Mouse (Mus musculus) heart, embryonic 13.5 days (tissue): ENCODE results near the gene Rnf20. TPM values are rescaled to one million over a fixed set of nuclear protein-coding genes. Genes with fewer than 3 reads are reported as not detected.
A peak's percentile ranks its signal among the peaks of the same experiment; 100 is the strongest.

Experiments used
- ATAC-seq: fragments of 200-750 bp; cut with Nextera tagmentation; 2 replicates; pipeline ENCODE4 v1.8.0; 2017; ENCODE audit warnings: moderate TSS enrichment; ENCODE audit not compliant: insufficient number of reproducible peaks, low FRiP score, low TSS enrichment; ENCODE audit errors: extremely low read depth
- H3K27ac ChIP-seq: fragments of 300-500 bp; sonication (generic); replicated peaks from 2 replicates; pipeline ENCODE4 v1.5.1; 2015; ENCODE audit warnings: moderate library complexity, mild to moderate bottlenecking, inconsistent platforms
- H3K27me3 ChIP-seq: fragments of 300-500 bp; sonication (generic); replicated peaks from 2 replicates; pipeline ENCODE4 v1.6.1; 2015; ENCODE audit warnings: mild to moderate bottlenecking, inconsistent platforms
- H3K36me3 ChIP-seq: fragments of 300-500 bp; sonication (generic); 2 replicates; pipeline ENCODE4 v1.6.1; 2015; ENCODE audit warnings: mild to moderate bottlenecking, inconsistent platforms
- H3K4me1 ChIP-seq: fragments of 300-500 bp; sonication (generic); 2 replicates; pipeline ENCODE4 v1.6.1; 2015; ENCODE audit warnings: inconsistent platforms
- H3K4me2 ChIP-seq: fragments of 300-500 bp; sonication (generic); 2 replicates; pipeline ENCODE4 v1.6.1; 2015; ENCODE audit warnings: inconsistent platforms, mild to moderate bottlenecking, moderate library complexity
- H3K4me3 ChIP-seq: fragments of 300-500 bp; sonication (generic); 2 replicates; pipeline ENCODE4 v1.5.1; 2015; ENCODE audit warnings: moderate library complexity, mild to moderate bottlenecking, inconsistent platforms
- H3K9ac ChIP-seq: fragments of 300-500 bp; sonication (generic); 2 replicates; pipeline ENCODE4 v1.6.1; 2015; ENCODE audit warnings: inconsistent platforms, mild to moderate bottlenecking, moderate library complexity
- H3K9me3 ChIP-seq: fragments of 300-500 bp; sonication (generic); 2 replicates; pipeline ENCODE4 v1.6.1; 2016; ENCODE audit warnings: inconsistent platforms
- WGBS: fragments of 180-500 bp; shearing (Covaris S2); methylation state at CpG from one replicate; pipeline ENCODE4 v1.1.7; 2015; ENCODE audit warnings: mixed read lengths; 5-methylcytosine and 5-hydroxymethylcytosine counted together
- polyA plus RNA-seq: library from polyadenylated mRNA; unstranded; fragments of >200 nt; fragmentation: Nextera tagmentation; extraction: Ambion mirVana; gene quantifications from 2 replicates; pipeline ENCODE4 v1.2.1, GENCODE M21; 2015

The Rnf20 gene
- polyA plus RNA-seq: 21.8 and 23.8 TPM in 2 replicates

GRCm38 (mm10) chr4:49631319-49632138, at the start of gene Rnf20:
Gene Rnf20 (plus strand): TSS chr4:49632006.
- H3K4me3 ChIP-seq: peak within 1 kb of the TSS; percentile 96
- H3K27ac ChIP-seq: peak within 1 kb of the TSS; percentile 93
- H3K4me2 ChIP-seq: peak within 1 kb of the TSS; percentile 93
- 4% methylated on average over 37 of the region's 37 CpGs for WGBS
- peaks cover 31% of the 10 kb centered on the region for H3K36me3 ChIP-seq
- H3K27me3 ChIP-seq: no peaks in the 10 kb centered on the region
- H3K9ac ChIP-seq: peak within 1 kb of the TSS; percentile 95
- no peaks in the 10 kb centered on the region for H3K9me3 ChIP-seq
- ATAC-seq: peak; percentile 91
- peaks cover 22% of the 10 kb centered on the region for H3K4me1 ChIP-seq

- H3K27me3 ChIP-seq: no peaks in the 10 kb centered on the region
- H3K4me3 ChIP-seq: no peak overlapping the region
- peak overlapping the region; percentile 73 for H3K27ac ChIP-seq
- WGBS: 44% methylated on average over 14 of the region's 14 CpGs
- peaks cover 42% of the 10 kb centered on the region for H3K4me1 ChIP-seq
- ATAC-seq: no peak
- H3K36me3 ChIP-seq: peaks cover 35% of the 10 kb centered on the region
- no peaks in the 10 kb centered on the region for H3K9me3 ChIP-seq
- peak overlapping the region; percentile 20; the same call in 1 of the 2 replicates for H3K9ac ChIP-seq
- peak overlapping the region; percentile 30; the same call in 1 of the 2 replicates for H3K4me2 ChIP-seq
Observed at GRCm38 (mm10) chr4:49583965-49584831, 47.6 kb upstream of the Rnf20 start.

- Histone ChIP-seq H3K9me3 (no peaks in the 10 kb centered on the region), H3K4me3 (no peak overlapping the region), H3K36me3 (peaks cover 40% of the 10 kb centered on the region), H3K4me1 (peaks cover 45% of the 10 kb centered on the region), H3K27ac (peak overlapping the region; percentile 73), H3K27me3 (no peaks in the 10 kb centered on the region), H3K4me2 (no peak overlapping the region), H3K9ac (no peak overlapping the region)
- 0 out of 2 replicates have a peak, but pooled peaks have one; percentile 19 for ATAC-seq
- WGBS: 41% methylated on average over 7 of the region's 7 CpGs
Observed at GRCm38 (mm10) chr4:49585524-49586101, 46.2 kb upstream of the Rnf20 start.

- Histone ChIP-seq H3K4me3 (no peak overlapping the region), H3K27ac (no peak overlapping the region), H3K27me3 (no peaks in the 10 kb centered on the region), H3K4me1 (peaks cover 38% of the 10 kb centered on the region), H3K9me3 (no peaks in the 10 kb centered on the region), H3K36me3 (peaks cover 40% of the 10 kb centered on the region), H3K4me2 (no peak overlapping the region), H3K9ac (no peak overlapping the region)
- no peak for ATAC-seq
- 84% methylated on average over 10 of the region's 10 CpGs for WGBS
Observed at GRCm38 (mm10) chr4:49586811-49587210, 45.0 kb upstream of the Rnf20 start.

- Histone ChIP-seq H3K36me3 (peaks cover 29% of the 10 kb centered on the region), H3K4me1 (peaks cover 29% of the 10 kb centered on the region), H3K27ac (no peak overlapping the region), H3K4me3 (no peak overlapping the region), H3K9me3 (no peaks in the 10 kb centered on the region), H3K9ac (no peak overlapping the region), H3K4me2 (no peak overlapping the region), H3K27me3 (no peaks in the 10 kb centered on the region)
- no peak for ATAC-seq
- 69% methylated on average over 2 of the region's 2 CpGs for WGBS
Observed at GRCm38 (mm10) chr4:49590152-49590551, 41.7 kb upstream of the Rnf20 start.

GRCm38 (mm10) chr4:49596846-49597182, 35.0 kb upstream of the Rnf20 start:
- H3K27ac ChIP-seq: peak overlapping the region; percentile 91
- H3K4me2 ChIP-seq: peak overlapping the region; percentile 72
- H3K27me3 ChIP-seq: no peaks in the 10 kb centered on the region
- H3K9ac ChIP-seq: peak overlapping the region; percentile 88
- H3K4me3 ChIP-seq: peak overlapping the region; percentile 68
- ATAC-seq: no peak
- WGBS: 1% methylated on average over 20 of the region's 20 CpGs
- H3K36me3 ChIP-seq: no peaks in the 10 kb centered on the region
- peaks cover 21% of the 10 kb centered on the region for H3K4me1 ChIP-seq
- no peaks in the 10 kb centered on the region for H3K9me3 ChIP-seq

GRCm38 (mm10) chr4:49597183-49598100, 34.4 kb upstream of the Rnf20 start, which contains the start of gene Tmem246:
Gene Tmem246 (minus strand): TSS chr4:49597876.
- WGBS: under 1% methylated on average over 77 of the region's 77 CpGs
- H3K4me3 ChIP-seq: peak within 1 kb of the TSS; percentile 68
- H3K9ac ChIP-seq: peak within 1 kb of the TSS; percentile 88
- ATAC-seq: peak; percentile 83
- H3K27ac ChIP-seq: peak within 1 kb of the TSS; percentile 91
- H3K4me1 ChIP-seq: peaks cover 19% of the 10 kb centered on the region
- H3K36me3 ChIP-seq: no peaks in the 10 kb centered on the region
- H3K9me3 ChIP-seq: no peaks in the 10 kb centered on the region
- peaks cover 6% of the 10 kb centered on the region; the same call in 1 of the 2 replicates for H3K27me3 ChIP-seq
- peak within 1 kb of the TSS; percentile 72 for H3K4me2 ChIP-seq

- no peaks in the 10 kb centered on the region for H3K36me3 ChIP-seq
- 87% methylated on average over 2 of the region's 2 CpGs for WGBS
- H3K4me1 ChIP-seq: peaks cover under 1% of the 10 kb centered on the region
- H3K4me2 ChIP-seq: no peak overlapping the region
- H3K9ac ChIP-seq: no peak overlapping the region
- no peak overlapping the region for H3K4me3 ChIP-seq
- peaks cover 9% of the 10 kb centered on the region; the same call in 1 of the 2 replicates for H3K27me3 ChIP-seq
- H3K9me3 ChIP-seq: no peaks in the 10 kb centered on the region
- ATAC-seq: no peak
- H3K27ac ChIP-seq: no peak overlapping the region
Observed at GRCm38 (mm10) chr4:49603161-49603560, 28.6 kb upstream of the Rnf20 start.

- Histone ChIP-seq H3K4me2 (no peak overlapping the region), H3K27ac (no peak overlapping the region), H3K4me1 (no peaks in the 10 kb centered on the region), H3K36me3 (no peaks in the 10 kb centered on the region), H3K27me3 (peaks cover 9% of the 10 kb centered on the region; the same call in 1 of the 2 replicates), H3K4me3 (no peak overlapping the region), H3K9me3 (no peaks in the 10 kb centered on the region), H3K9ac (no peak overlapping the region)
- WGBS: 43% methylated on average over 1 of the region's 1 CpGs
- no peak for ATAC-seq
Observed at GRCm38 (mm10) chr4:49604016-49604546, 27.7 kb upstream of the Rnf20 start.

GRCm38 (mm10) chr4:49604616-49605015, 27.2 kb upstream of the Rnf20 start:
- no peak for ATAC-seq
- H3K4me1 ChIP-seq: no peaks in the 10 kb centered on the region
- H3K9ac ChIP-seq: no peak overlapping the region
- H3K36me3 ChIP-seq: no peaks in the 10 kb centered on the region
- H3K27me3 ChIP-seq: peaks cover 9% of the 10 kb centered on the region; the same call in 1 of the 2 replicates
- 73% methylated on average over 5 of the region's 5 CpGs for WGBS
- no peak overlapping the region for H3K27ac ChIP-seq
- no peak overlapping the region for H3K4me3 ChIP-seq
- H3K9me3 ChIP-seq: no peaks in the 10 kb centered on the region
- H3K4me2 ChIP-seq: no peak overlapping the region
